Mouse (Mus musculus): ENCODE data around the gene Hist1h4f. TPM values are rescaled to one million over a fixed set of nuclear protein-coding genes. Genes with fewer than 3 reads are reported as not detected.

Hist1h4f gene
- total and polyA plus RNA-seq, 3 experiments: 14.4 to 3,786 TPM; not detected in 1

DNA sequence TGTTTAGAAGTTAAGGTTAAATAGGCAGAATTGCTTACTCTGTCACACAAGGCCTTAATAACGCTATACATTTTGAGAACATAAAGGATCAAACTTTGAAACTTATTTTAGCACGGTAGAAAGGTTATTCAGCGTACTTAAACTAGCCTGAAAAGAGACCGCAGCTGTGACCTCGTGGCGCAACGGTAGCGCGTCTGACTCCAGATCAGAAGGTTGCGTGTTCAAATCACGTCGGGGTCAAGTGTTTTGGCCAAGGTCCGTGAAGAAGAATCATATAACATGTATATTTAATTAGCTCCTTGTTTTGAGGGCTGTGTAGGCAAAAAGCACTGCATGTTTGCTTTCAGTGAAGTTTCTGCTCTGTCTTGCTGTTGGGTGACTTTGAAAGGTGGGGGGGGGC is 45.1 kb downstream of the Hist1h4f start:
- DNase-seq (ENCODE audit: low read depth, low spot score): peak; percentile 86
- peak; percentile 100 for TF ChIP-seq TBP (IDR thresholded peaks at IDR 0.05; ENCODE audit: low read depth, low read length)
- TF ChIP-seq TCF12 (IDR thresholded peaks at IDR 0.05; ENCODE audit: low read depth, low read length): no peak
- no peaks in the 10 kb centered on the region for H3K27me3 ChIP-seq (ENCODE audit: control insufficient read depth in 1 of 2, insufficient read depth in 2 of 2, low read length in 2 of 2)
- no peaks in the 10 kb centered on the region for H3K79me2 ChIP-seq (ENCODE audit: control insufficient read depth, insufficient read depth, low read length, poor library complexity)
- H3K9me3 ChIP-seq (replicated peaks; ENCODE audit: insufficient read depth, low read length): no peaks in the 10 kb centered on the region
- peak overlapping the region; percentile 57 to 66 for H3K4me3 ChIP-seq (ENCODE audit: control insufficient read depth in 1 of 2, insufficient read depth in 1 of 2, low read depth in 2 of 2, low read length in 2 of 2)
- peak overlapping the region; percentile 64; the same call in 1 of the 2 replicates for H3K9ac ChIP-seq (ENCODE audit: control insufficient read depth, low read depth, low read length, poor library complexity, severe bottlenecking)
- H3K4me1 ChIP-seq (ENCODE audit: control insufficient read depth in 1 of 2, insufficient read depth in 2 of 2, low read length in 2 of 2): peaks cover 0 to 10% of the 10 kb centered on the region in 2 experiments; a peak in 1 of 4 replicates
- no peak overlapping the region for H3K27ac ChIP-seq (ENCODE audit: control insufficient read depth, low read depth, low read length)
- H3K36me3 ChIP-seq (ENCODE audit: control insufficient read depth in 1 of 2, insufficient read depth in 2 of 2, low read length in 2 of 2): peaks cover 0 to 10% of the 10 kb centered on the region in 2 experiments; a peak in 2 of 4 replicates

DNA sequence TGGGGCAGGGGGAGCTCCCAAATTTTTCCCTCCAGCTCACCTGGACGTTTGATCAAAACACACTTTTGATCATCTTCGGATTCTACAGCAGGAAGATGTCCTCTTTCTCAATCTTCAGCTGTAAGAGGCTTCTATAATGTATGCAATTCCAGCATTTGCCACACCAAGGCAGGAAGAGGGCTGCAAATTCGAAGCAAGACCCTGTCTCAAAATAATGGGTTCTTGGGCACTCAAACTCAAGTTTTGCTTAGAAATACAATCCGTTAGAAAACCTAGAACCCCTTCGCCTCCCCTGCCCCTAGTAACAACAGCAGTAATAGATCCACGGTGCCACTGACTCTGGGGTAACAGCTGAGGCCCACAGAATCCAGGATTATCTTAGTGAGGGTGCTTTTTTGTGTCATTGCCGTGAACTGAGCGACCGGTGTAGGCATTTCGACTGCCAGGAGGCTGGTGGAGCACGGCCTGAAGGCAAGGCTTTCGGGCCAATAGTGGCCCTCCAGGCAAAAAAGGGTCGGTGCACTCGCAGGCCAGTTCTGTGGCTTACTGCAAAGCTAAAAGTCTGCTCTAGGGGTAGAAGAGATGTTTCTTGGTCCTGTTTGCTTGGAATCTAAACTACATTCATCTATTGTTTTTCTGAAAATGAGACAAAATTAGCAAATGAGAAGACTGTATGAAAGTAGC is 45.6 kb downstream of the Hist1h4f start:
- TF ChIP-seq UBTF (IDR thresholded peaks at IDR 0.05; ENCODE audit: borderline replicate concordance, insufficient read depth, low read depth, low read length) (peak; percentile 69; the same call in 1 of the 2 replicates), EP300 (IDR thresholded peaks at IDR 0.05; ENCODE audit: low read depth in 1 of 2, low read length in 2 of 2) (no peak)
- Histone ChIP-seq H3K79me2 (ENCODE audit: control insufficient read depth, insufficient read depth, low read length, poor library complexity) (no peaks in the 10 kb centered on the region), H3K4me3 (ENCODE audit: control insufficient read depth in 1 of 2, insufficient read depth in 1 of 2, low read depth in 2 of 2, low read length in 2 of 2) (peak overlapping the region; percentile 57 to 66), H3K9ac (ENCODE audit: control insufficient read depth, low read depth, low read length, poor library complexity, severe bottlenecking) (peak overlapping the region; percentile 64), H3K27ac (ENCODE audit: control insufficient read depth, low read depth, low read length) (peak overlapping the region; percentile 31), H3K9me3 (replicated peaks; ENCODE audit: insufficient read depth, low read length) (no peaks in the 10 kb centered on the region), H3K36me3 (ENCODE audit: control insufficient read depth in 1 of 2, insufficient read depth in 2 of 2, low read length in 2 of 2) (peaks cover 0 to 12% of the 10 kb centered on the region in 2 experiments; a peak in 2 of 4 replicates), H3K4me1 (ENCODE audit: control insufficient read depth in 1 of 2, insufficient read depth in 2 of 2, low read length in 2 of 2) (peaks cover 0 to 10% of the 10 kb centered on the region in 2 experiments; a peak in 1 of 4 replicates), H3K27me3 (ENCODE audit: control insufficient read depth in 1 of 2, insufficient read depth in 2 of 2, low read length in 2 of 2) (no peaks in the 10 kb centered on the region)
- peak; percentile 79 for DNase-seq (ENCODE audit: low read depth, low spot score)

DNA sequence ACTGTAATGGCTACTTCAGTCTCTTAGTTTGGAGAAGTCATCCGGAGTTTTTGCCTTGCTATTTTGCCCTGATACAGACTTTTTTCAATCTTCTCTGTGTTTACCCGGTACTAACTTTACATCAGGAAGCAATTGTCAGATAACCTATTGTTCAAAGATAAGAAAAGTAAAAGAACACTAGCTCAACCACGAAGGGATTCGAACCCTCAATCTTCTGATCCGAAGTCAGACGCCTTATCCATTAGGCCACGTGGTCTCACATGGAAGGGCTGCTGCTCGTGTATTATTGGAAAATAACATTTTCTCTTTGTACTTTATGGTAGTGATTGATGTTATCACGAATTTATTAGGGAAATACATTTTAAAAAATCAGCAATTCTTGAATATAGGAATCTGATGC is 47.7 kb downstream of the Hist1h4f start:
- Histone ChIP-seq H3K9ac (ENCODE audit: control insufficient read depth, low read depth, low read length, poor library complexity, severe bottlenecking) (no peak overlapping the region), H3K36me3 (ENCODE audit: control insufficient read depth in 1 of 2, insufficient read depth in 2 of 2, low read length in 2 of 2) (peaks cover 0 to 12% of the 10 kb centered on the region in 2 experiments; a peak in 2 of 4 replicates), H3K9me3 (replicated peaks; ENCODE audit: insufficient read depth, low read length) (no peaks in the 10 kb centered on the region), H3K27me3 (ENCODE audit: control insufficient read depth in 1 of 2, insufficient read depth in 2 of 2, low read length in 2 of 2) (no peaks in the 10 kb centered on the region), H3K4me1 (ENCODE audit: control insufficient read depth in 1 of 2, insufficient read depth in 2 of 2, low read length in 2 of 2) (peaks cover 0 to 10% of the 10 kb centered on the region in 2 experiments; a peak in 1 of 4 replicates), H3K4me3 (ENCODE audit: control insufficient read depth in 1 of 2, insufficient read depth in 1 of 2, low read depth in 2 of 2, low read length in 2 of 2) (peak overlapping the region; percentile 4 to 28), H3K27ac (ENCODE audit: control insufficient read depth, low read depth, low read length) (no peak overlapping the region), H3K79me2 (ENCODE audit: control insufficient read depth, insufficient read depth, low read length, poor library complexity) (no peaks in the 10 kb centered on the region)
- DNase-seq (ENCODE audit: low read depth, low spot score): peak; percentile 83
- TF ChIP-seq ZC3H11A (IDR thresholded peaks at IDR 0.05; ENCODE audit: low read depth, low read length) (no peak), GATA1 (IDR thresholded peaks at IDR 0.05; ENCODE audit: low read depth, low read length) (peak; percentile 96), POLR2AphosphoS2 (IDR thresholded peaks at IDR 0.05; ENCODE audit: low read length) (no peak), TBP (IDR thresholded peaks at IDR 0.05; ENCODE audit: low read depth, low read length) (peak; percentile 100)

Data from MEL (cell line).